Mouse (Mus musculus) kidney, postnatal 14 days (tissue): ENCODE measurements around the gene Nop53.

Source experiments
- DNase-seq: peaks from one replicate; pipeline ENCODE4 v3.0.0; 2022; ENCODE audit warnings: mixed read lengths

Nop53 gene

GRCm38 (mm10) chr7:15956143-15956542, 10.3 kb upstream of the Nop53 start:
- no peak for DNase-seq

GRCm38 (mm10) chr7:15955509-15955908, 9.6 kb upstream of the Nop53 start:
- DNase-seq = no peak

DNA sequence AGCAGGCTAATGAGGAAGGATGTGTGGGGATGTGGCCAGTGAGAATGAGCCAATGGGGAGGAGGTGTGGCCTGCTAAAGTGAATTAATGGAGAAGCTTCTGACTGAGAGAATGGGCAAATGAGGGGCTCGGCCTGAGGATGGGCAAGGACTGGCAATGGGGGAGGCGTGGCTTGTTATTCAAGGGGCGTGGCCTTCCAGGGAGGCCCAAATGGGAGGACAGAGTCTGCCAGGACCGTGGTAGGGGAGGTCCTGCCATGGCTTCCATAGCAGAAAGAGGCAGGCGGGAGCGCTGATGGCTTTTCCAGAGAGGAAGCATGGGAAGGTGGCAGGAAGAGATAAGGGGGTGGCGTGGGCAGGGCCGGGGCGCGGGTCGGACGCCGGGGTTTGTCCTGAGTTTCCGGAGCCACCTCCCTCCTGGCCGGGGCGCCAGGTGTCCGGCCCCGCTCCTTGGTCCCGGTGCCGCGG, 9.1 kb upstream of the Nop53 start:
- DNase-seq = peak; percentile 75

GRCm38 (mm10) chr7:15954436-15954835, 8.6 kb upstream of the Nop53 start:
- DNase-seq = no peak

DNA sequence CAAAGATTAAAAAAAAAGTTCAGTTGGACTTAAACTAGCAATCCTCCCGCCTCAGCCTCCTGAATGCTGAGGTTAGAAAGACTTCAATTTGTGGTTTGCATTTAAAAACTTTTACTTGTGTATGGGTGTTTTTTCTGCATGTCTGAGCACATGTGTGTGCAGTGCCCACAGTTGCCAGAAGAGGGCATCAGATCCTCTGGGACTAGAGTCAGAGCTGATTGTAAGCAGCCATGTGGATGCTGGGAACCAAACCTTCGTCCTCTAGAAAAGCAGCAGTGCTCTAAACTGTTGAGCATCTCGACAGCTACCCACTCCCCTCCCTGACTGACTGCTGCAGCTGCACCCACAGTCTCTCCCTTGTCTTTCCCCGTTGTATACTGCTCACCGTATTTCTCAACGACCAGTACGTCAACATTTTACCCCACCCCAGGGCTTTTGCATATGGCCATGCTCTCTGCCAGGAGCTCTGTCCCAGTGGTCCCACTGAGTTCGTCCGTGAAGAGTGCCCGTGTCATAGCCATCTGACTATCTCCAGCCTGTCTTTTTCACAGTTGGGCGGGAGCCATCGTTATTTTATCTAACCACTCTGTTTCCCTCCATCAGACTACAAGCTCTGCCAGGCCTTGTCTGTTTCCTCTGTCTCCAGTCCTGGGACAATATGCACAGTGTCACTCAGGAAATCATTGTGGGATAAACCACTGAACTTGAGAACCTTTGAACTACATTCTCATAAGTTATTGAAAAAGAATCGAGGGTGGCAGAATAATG, 7.6 kb upstream of the Nop53 start:
- no peak for DNase-seq

DNA sequence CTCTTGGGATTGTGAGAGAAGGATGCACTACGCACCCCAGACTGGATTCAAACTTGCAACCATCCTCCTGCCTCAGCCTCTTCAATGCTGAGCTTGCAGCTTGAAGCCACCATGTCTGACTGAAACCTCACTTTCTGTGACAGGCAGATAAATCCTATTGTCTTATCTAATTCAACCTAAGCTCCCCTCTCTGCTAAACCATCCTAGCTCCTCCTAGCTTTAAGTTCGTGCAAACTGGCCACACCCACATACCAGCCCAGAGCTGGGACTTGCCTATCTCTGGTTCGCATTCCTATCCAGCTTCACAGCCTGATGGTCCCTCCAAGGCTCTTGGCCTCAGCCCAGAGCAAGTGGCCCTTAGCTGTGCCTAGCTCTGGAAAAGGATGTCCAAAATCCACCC, 6.5 kb upstream of the Nop53 start:
- no peak for DNase-seq

DNA sequence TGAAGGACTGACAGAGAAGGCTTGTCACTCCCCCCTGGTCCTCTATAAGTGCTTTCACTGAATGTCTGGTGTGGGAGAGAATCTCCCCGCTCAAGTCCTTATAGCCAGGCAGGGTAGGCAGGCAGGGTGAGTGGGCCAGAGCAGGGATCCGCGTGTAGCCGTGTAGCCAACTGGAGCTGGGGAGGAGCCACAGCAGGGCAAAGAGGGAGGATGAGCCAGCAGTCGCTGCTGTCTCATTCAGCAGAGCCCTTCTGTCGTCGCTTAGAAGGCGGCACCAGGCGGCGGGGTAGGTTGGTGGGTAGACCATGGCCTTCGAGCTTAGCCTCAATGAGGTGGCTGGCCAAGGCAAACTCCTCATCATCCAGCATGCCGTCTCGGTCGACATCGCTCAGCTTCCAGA, 4.1 kb upstream of the Nop53 start:
- DNase-seq = no peak

GRCm38 (mm10) chr7:15949216-15949790, 3.4 kb upstream of the Nop53 start:
- DNase-seq = no peak

GRCm38 (mm10) chr7:15948381-15948941, 2.6 kb upstream of the Nop53 start:
- peak; percentile 89 for DNase-seq

- DNase-seq = no peak
Observed at GRCm38 (mm10) chr7:15947653-15948260, 1.9 kb upstream of the Nop53 start.

GRCm38 (mm10) chr7:15945211-15945610, 663 bp downstream of the Nop53 start:
- DNase-seq = no peak

GRCm38 (mm10) chr7:15944311-15944710, 1.6 kb downstream of the Nop53 start:
- DNase-seq = no peak

- no peak for DNase-seq
Observed at GRCm38 (mm10) chr7:15938621-15939020, 7.3 kb downstream of the Nop53 start.

GRCm38 (mm10) chr7:15937491-15937890, 8.4 kb downstream of the Nop53 start:
- DNase-seq = no peak

- DNase-seq = peak; percentile 52
Observed at GRCm38 (mm10) chr7:15933437-15934359, 12.2 kb downstream of the Nop53 start.

GRCm38 (mm10) chr7:15931635-15932034, 14.2 kb downstream of the Nop53 start:
- DNase-seq = no peak

DNA sequence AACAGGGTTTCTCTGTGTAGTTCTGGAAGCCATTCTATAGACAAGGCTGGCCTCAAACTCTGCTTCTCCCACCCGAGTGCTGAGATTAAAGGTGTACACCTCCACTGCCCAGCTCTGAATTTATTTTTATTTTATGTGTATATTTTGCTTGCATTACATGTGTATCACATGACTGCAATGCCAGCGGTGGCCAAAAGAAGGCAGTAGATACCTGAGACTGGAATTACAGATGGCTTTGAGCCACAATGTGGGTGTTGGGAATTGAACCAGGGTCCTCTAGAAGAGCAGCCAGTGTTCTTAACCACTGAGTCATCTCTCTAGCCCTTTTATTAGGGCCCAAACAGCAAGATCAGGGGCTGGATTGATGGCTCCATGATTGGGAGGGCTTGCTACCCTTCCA, 15.3 kb downstream of the Nop53 start:
- no peak for DNase-seq

- DNase-seq = peak; percentile 65
Observed at GRCm38 (mm10) chr7:15929910-15930309, 16.0 kb downstream of the Nop53 start.

DNA sequence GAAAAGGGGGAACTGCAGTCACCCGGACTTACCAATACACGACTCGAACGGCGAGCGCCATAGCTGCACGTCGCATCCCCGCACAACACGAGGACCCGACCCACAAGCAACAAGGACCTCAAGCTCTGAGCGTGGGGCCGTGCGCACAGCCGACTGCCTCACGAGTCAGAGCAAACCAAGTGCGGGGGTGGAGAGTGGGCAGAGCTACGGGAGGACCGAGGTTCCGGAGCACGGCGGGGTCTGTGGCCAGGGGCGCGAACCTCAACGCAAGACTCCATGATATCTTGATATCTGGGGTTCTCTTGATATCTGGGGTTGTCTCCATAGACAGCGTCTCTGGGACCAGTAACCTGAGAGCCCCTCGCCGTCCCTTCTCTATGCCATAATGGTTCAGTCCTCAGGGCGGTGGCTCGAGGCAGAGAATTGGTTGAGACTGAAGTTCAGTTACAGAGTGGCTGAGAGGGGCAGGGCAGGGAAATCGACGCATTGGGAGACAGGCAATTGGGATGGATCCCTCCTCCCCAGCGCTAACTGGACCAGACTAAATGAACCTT, 23.6 kb downstream of the Nop53 start, which contains the start of gene Selenow:
TSS of gene Selenow (minus strand) at position 183 of the 554 bp plus-strand sequence.
- peak; percentile 91 for DNase-seq

- DNase-seq = no peak
Observed at GRCm38 (mm10) chr7:15921796-15922195, 24.1 kb downstream of the Nop53 start.

GRCm38 (mm10) chr7:15920645-15921190, 25.2 kb downstream of the Nop53 start:
- no peak for DNase-seq

DNA sequence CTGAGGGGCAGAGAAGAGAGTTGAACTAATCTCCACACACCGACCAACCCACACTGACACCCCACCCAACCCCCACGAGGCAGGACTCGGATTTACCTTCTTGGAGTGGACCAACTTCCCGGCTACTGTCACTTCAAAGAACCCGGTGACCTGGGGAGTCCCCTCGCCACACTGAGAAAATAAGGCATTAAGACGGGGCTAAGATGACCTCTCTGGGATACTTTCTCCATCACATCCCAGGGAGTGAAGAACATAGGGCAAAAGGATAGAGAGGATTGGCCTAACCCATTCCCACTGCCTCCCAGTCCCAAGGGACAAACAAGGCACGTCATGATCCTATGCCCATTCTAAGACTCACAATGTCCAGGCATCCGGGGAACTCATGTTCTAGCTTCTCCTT, 25.9 kb downstream of the Nop53 start:
- no peak for DNase-seq
